Comparison of ENCODE assay signal across 19 mouse cellular contexts in genomic region chr11:21051716-21052115, GRCm38 (mm10). TPM values are rescaled to one million over a fixed set of nuclear protein-coding genes. Genes with fewer than 3 reads are reported as not detected.
DNase-seq lines count a peak whose midpoint lies in the region; ATAC-seq and TF ChIP-seq lines count a peak whose summit lies in the region.
"Had no signal": no experiment of that assay in that cellular context is flagged by ENCODE, and none has a peak within 500 bp of the region (broad histone marks: within the 10 kb centered on the region; RNA-seq: fewer than 3 reads in every experiment).

No protein-coding gene starts in this region.

- no peaks in the 10 kb centered on the region for H3K4me1 ChIP-seq in hindbrain, embryonic 13.5 days (replicated peaks)
- no peaks in the 10 kb centered on the region for H3K4me1 ChIP-seq in lung, adult 2 months (ENCODE audit: control insufficient read depth, insufficient read depth, low read length)
- H3K4me1 ChIP-seq: forebrain, embryonic 13.5 days had no signal

- WGBS in hindbrain, embryonic 13.5 days: 91% methylated on average over 9 of the region's 9 CpGs
- 72% methylated on average over 9 of the region's 9 CpGs for WGBS in lung, adult 2 months

- intact Hi-C loops in left cerebral cortex, adult 2 months (cut with DNase I): no loop called here
- intact Hi-C loops in left cerebral cortex, postnatal 36 days (cut with DNase I): no loop called here

- TF ChIP-seq POLR2A in lung, adult 2 months (IDR thresholded peaks at IDR 0.05; ENCODE audit: borderline replicate concordance, extremely low read depth, low read depth, low read length): no peak

- H3K9me3 ChIP-seq in hindbrain, embryonic 13.5 days: no peaks in the 10 kb centered on the region
- H3K9me3 ChIP-seq: embryonic facial prominence, embryonic 10.5 days; forebrain, embryonic 13.5 days had no signal

- TF ChIP-seq CTCF in left cerebral cortex, adult 2 months (IDR thresholded peaks at IDR 0.05): no peak
- TF ChIP-seq CTCF in lung, adult 2 months (IDR thresholded peaks at IDR 0.05; ENCODE audit: insufficient read depth, low read length): no peak

- H3K9ac ChIP-seq in hindbrain, embryonic 13.5 days: no peak overlapping the region
- H3K9ac ChIP-seq: forebrain, embryonic 13.5 days; hindbrain, embryonic 14.5 days had no signal

- no peak overlapping the region for H3K4me3 ChIP-seq in left cerebral cortex, adult 2 months
- H3K4me3 ChIP-seq in hindbrain, embryonic 13.5 days: no peak overlapping the region
- no peak overlapping the region for H3K4me3 ChIP-seq in lung, adult 2 months (replicated peaks; ENCODE audit: extremely low read depth, low read depth, low read length)
- H3K4me3 ChIP-seq: embryonic facial prominence, embryonic 10.5 days; forebrain, embryonic 13.5 days; gastrocnemius, adult 2 months had no signal

- no peak for ATAC-seq in hindbrain, embryonic 13.5 days (ENCODE audit: low FRiP score)
- ATAC-seq: forebrain, embryonic 13.5 days; intestine, postnatal 0 days; Patski had no signal

- H3K27ac ChIP-seq in left cerebral cortex, adult 2 months: no peak overlapping the region
- H3K27ac ChIP-seq in hindbrain, embryonic 13.5 days: no peak overlapping the region
- H3K27ac ChIP-seq: embryonic facial prominence, embryonic 10.5 days; forebrain, embryonic 13.5 days; gastrocnemius, adult 2 months; hindbrain, embryonic 14.5 days had no signal

- H3K27me3 ChIP-seq in hindbrain, embryonic 13.5 days: no peaks in the 10 kb centered on the region
- H3K27me3 ChIP-seq: forebrain, embryonic 13.5 days had no signal

- no peaks in the 10 kb centered on the region for H3K36me3 ChIP-seq in hindbrain, embryonic 13.5 days
- H3K36me3 ChIP-seq: embryonic facial prominence, embryonic 10.5 days had no signal

- DNase-seq in left cerebral cortex, adult 2 months (ENCODE audit: extremely low spot score in 1 of 2, low spot score in 2 of 2): peak; percentile 20 to 21
- no peak for DNase-seq in left cerebral cortex, adult 11 months (ENCODE audit: low spot score)
- peak; percentile 34 to 65 for DNase-seq in layer of hippocampus, adult 8-10 months (ENCODE audit: low spot score in 2 of 2)
- peak; percentile 35 to 44 for DNase-seq in left cerebral cortex, postnatal 36 days (ENCODE audit: low spot score in 2 of 2)
- no peak for DNase-seq in cerebellum, adult 11-12 months
- DNase-seq in lung, adult 2 months: no peak
- DNase-seq: cerebellum, postnatal 36 days; gastrocnemius, adult 2 months; heart, postnatal 14 days; kidney, postnatal 10 days; lung, adult 18-20 months; lung, postnatal 36 days; thymus, postnatal 4 days had no signal

- no peak overlapping the region for H3K4me2 ChIP-seq in hindbrain, embryonic 13.5 days
- H3K4me2 ChIP-seq: forebrain, embryonic 13.5 days; hindbrain, embryonic 14.5 days had no signal

RNA-seq across cellular contexts. Expression of gene Peli1, which starts 39.4 kb away (rescaled TPM):
- 10 to 100 TPM; 39.4 to 48.0 TPM for total RNA-seq in left cerebral cortex, adult 2 months (2021)
- 10 to 100 TPM; 43.0 to 49.2 (median 46.6) TPM for total RNA-seq in layer of hippocampus, adult 8-10 months (2022)
- 10 to 100 TPM; 38.5 to 47.0 TPM for total RNA-seq in left cerebral cortex, postnatal 36 days (2021)
- polyA plus RNA-seq in hindbrain, embryonic 13.5 days (2015; fragmentation: Nextera tagmentation; extraction: Ambion mirVana): 85.9 and 87.1 TPM in 2 replicates
- 24.4 and 36.2 TPM in 2 replicates for polyA plus RNA-seq in lung, adult 2 months (2012; rRNA removed)

Comparison
In these comparisons a context has a peak if more than half of its experiments do, and no peak if none do; other contexts are left out.
1. DNase-seq: peak in left cerebral cortex, adult 2 months (2 of 2), layer of hippocampus, adult 8-10 months (2 of 2) and left cerebral cortex, postnatal 36 days (2 of 2); none in left cerebral cortex, adult 11 months (single experiment), cerebellum, adult 11-12 months (single experiment) and lung, adult 2 months (single experiment).